Mouse (Mus musculus) limb, embryonic 11.5 days (tissue): Measurements from ENCODE around the gene Klhdc10. TPM values are rescaled to one million over a fixed set of nuclear protein-coding genes. Genes with fewer than 3 reads are reported as not detected.

Experiments
- ATAC-seq: fragments of 200-750 bp; cut with Nextera tagmentation; 2 replicates; pipeline ENCODE4 v1.8.0; 2017; ENCODE audit warnings: low read depth; ENCODE audit not compliant: insufficient number of reproducible peaks, low FRiP score, low TSS enrichment
- DNase-seq: peaks from one replicate; pipeline ENCODE4 v3.0.0-alpha.2; 2015; ENCODE audit warnings: low spot score
- H3K27ac ChIP-seq: fragments of 300-500 bp; sonication (generic); replicated peaks from 2 replicates; pipeline ENCODE4 v1.5.1; 2014; ENCODE audit warnings: low read depth, mild to moderate bottlenecking, low read length
- H3K27me3 ChIP-seq: fragments of 300-500 bp; sonication (generic); 2 replicates; pipeline ENCODE4 v1.6.1; 2014; ENCODE audit warnings: mild to moderate bottlenecking, low read length, mixed read lengths; ENCODE audit not compliant: control insufficient read depth, insufficient read depth
- H3K36me3 ChIP-seq: fragments of 300-500 bp; sonication (generic); 2 replicates; pipeline ENCODE4 v1.6.1; 2014; ENCODE audit warnings: mild to moderate bottlenecking, low read length, moderate library complexity, mixed read lengths; ENCODE audit not compliant: control insufficient read depth, insufficient read depth
- H3K4me1 ChIP-seq: fragments of 300-500 bp; sonication (generic); 2 replicates; pipeline ENCODE4 v1.6.1; 2014; ENCODE audit warnings: low read length, mixed read lengths; ENCODE audit not compliant: control insufficient read depth, insufficient read depth
- H3K4me2 ChIP-seq: fragments of 300-500 bp; sonication (generic); 2 replicates; pipeline ENCODE4 v1.6.1; 2014; ENCODE audit warnings: low read depth, mild to moderate bottlenecking, moderate library complexity; ENCODE audit not compliant: severe bottlenecking
- H3K4me3 ChIP-seq: fragments of 300-500 bp; sonication (generic); 2 replicates; pipeline ENCODE4 v1.5.1; 2014; ENCODE audit warnings: low read depth, low read length
- H3K9ac ChIP-seq: fragments of 300-500 bp; sonication (generic); 2 replicates; pipeline ENCODE4 v1.6.1; 2014; ENCODE audit warnings: mild to moderate bottlenecking, low read length
- H3K9me3 ChIP-seq: fragments of 300-500 bp; sonication (generic); 2 replicates; pipeline ENCODE4 v1.6.1; 2016; ENCODE audit warnings: low read length; ENCODE audit not compliant: control insufficient read depth
- WGBS: fragments of 180-500 bp; shearing (Covaris S2); extraction: QIAGEN DNeasy Blood & Tissue Kit; methylation state at CpG from one replicate; pipeline ENCODE4 v1.1.7; 2014; 5-methylcytosine and 5-hydroxymethylcytosine counted together
- polyA plus RNA-seq: library from polyadenylated mRNA; unstranded; fragments of >200 nt; fragmentation: Nextera tagmentation; extraction: Ambion mirVana; gene quantifications from 2 replicates; pipeline ENCODE4 v1.2.1, GENCODE M21; 2014

The Klhdc10 gene
- 46.0 and 49.4 TPM in 2 replicates for polyA plus RNA-seq

DNA sequence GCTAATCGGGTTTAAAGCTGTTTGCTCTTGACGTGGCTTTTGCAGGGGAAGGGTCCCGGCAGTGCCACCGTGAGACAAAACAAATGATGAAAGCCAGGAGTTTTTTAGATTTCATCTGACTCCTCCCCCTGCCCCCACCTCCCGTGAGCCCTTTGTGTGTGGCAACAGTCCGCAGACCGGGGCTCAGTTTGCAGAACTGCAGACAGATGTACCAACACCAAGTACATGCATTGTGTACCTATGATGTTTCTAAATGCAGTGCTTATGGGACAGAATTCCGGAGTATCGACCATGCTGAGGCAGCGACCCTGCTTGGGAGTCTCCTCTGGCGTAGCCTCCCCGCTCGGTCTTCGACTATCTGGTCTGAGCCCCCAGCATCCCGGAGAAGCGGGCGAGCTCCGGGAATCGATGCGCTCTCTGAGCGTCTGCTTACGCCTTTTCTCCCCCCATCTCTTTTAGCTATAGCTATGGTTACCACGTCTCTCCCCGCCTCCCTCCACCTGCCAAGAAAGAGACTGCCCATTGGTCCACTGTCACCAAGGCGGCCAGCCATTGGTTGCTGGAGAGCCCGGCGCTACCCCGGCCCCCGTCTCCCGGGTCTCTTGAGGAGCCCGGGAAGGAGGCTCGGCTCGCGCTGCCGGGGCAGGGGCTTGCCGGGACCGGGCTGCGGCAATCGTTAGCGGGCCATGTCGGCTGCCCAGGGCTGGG, at the start of gene Klhdc10:
Gene Klhdc10 (plus strand): TSS at position 561 of the 708 bp plus-strand sequence.
- peak within 1 kb of the TSS; percentile 93 for H3K27ac ChIP-seq
- H3K36me3 ChIP-seq = no peaks in the 10 kb centered on the region
- peak within 1 kb of the TSS; percentile 95 for H3K9ac ChIP-seq
- ATAC-seq (peak; percentile 99), DNase-seq (peak; percentile 100)
- under 1% methylated on average over 41 of the region's 41 CpGs for WGBS
- peak within 1 kb of the TSS; percentile 51 for H3K4me2 ChIP-seq
- peaks cover 2% of the 10 kb centered on the region; the same call in 1 of the 2 replicates for H3K4me1 ChIP-seq
- peak within 1 kb of the TSS; percentile 96 for H3K4me3 ChIP-seq
- H3K27me3 ChIP-seq = no peaks in the 10 kb centered on the region
- no peaks in the 10 kb centered on the region for H3K9me3 ChIP-seq

DNA sequence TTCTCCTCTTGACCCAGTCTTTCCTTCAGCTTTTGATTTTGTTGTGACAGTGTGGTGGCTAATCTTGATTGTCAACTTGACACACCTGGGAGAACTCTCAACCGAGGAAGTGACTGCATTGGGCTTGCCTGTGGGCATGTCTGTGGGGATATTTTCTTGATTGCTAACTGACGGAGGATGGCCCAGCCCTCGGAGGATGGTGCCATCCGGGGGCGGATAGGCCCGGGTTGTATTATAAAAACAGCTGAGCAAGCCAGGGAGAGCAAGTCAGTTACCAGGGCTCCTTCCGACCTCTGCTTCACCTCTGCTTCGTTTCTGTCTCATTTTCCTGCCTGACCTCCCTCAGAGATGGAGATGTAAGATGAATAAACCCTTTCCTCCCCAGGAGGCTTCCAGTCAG, 48.9 kb upstream of the Klhdc10 start:
- H3K36me3 ChIP-seq = no peaks in the 10 kb centered on the region
- no peak overlapping the region for H3K4me2 ChIP-seq
- H3K4me3 ChIP-seq = no peak overlapping the region
- H3K27me3 ChIP-seq = no peaks in the 10 kb centered on the region
- H3K27ac ChIP-seq = no peak overlapping the region
- H3K4me1 ChIP-seq = no peaks in the 10 kb centered on the region
- DNase-seq (no peak), ATAC-seq (no peak)
- 56% methylated on average over 8 of the region's 8 CpGs for WGBS
- no peak overlapping the region for H3K9ac ChIP-seq
- no peaks in the 10 kb centered on the region for H3K9me3 ChIP-seq

DNA sequence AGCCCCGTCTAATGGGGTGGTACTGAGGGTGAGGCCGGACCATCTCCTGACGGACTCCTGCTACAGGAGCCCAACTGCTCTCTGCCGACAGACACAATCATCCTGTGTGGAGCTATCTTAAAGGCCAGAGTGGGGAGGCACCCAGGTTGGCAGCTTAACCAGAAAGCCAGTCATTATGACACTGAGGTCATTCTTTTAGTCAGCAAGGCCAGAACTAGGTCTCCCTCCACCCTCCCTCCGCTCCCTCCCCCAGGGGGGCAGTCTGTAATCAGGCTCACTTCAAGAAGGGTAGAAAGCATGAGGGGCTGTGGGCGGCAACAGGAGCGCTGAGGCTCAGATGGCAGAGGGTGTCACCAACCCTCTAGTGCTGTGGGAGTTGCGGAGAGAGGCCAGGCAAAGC, 48.0 kb upstream of the Klhdc10 start:
- ATAC-seq (no peak), DNase-seq (no peak)
- Histone ChIP-seq H3K4me1 (no peaks in the 10 kb centered on the region), H3K27ac (no peak overlapping the region), H3K36me3 (no peaks in the 10 kb centered on the region), H3K4me2 (no peak overlapping the region), H3K27me3 (no peaks in the 10 kb centered on the region), H3K9me3 (no peaks in the 10 kb centered on the region), H3K9ac (no peak overlapping the region), H3K4me3 (no peak overlapping the region)
- WGBS = 75% methylated on average over 8 of the region's 8 CpGs

DNA sequence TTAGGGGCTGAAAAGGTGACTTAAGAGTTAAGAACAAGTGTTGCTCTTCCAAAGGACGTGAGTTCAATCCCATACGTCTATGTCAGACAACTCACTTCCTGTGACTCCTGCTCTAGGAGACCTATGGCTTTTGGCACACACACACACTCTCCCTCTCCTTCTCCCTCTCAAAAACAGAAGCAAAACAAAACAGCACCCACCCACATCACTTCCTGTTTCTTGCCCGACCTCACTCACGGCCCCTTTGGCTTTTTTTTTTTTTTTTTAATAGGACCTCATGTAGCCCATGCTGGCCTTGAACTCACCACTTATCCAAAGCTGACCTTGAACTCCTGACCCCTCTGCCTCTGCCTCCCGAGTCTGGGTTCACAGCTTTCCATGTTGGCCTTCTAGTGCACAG, 46.9 kb upstream of the Klhdc10 start:
- 45% methylated on average over 5 of the region's 5 CpGs for WGBS
- no peak overlapping the region for H3K4me3 ChIP-seq
- no peak for DNase-seq
- no peaks in the 10 kb centered on the region for H3K9me3 ChIP-seq
- no peak for ATAC-seq
- H3K4me2 ChIP-seq = no peak overlapping the region
- no peak overlapping the region for H3K9ac ChIP-seq
- H3K4me1 ChIP-seq = no peaks in the 10 kb centered on the region
- H3K36me3 ChIP-seq = no peaks in the 10 kb centered on the region
- no peaks in the 10 kb centered on the region for H3K27me3 ChIP-seq
- H3K27ac ChIP-seq = no peak overlapping the region

DNA sequence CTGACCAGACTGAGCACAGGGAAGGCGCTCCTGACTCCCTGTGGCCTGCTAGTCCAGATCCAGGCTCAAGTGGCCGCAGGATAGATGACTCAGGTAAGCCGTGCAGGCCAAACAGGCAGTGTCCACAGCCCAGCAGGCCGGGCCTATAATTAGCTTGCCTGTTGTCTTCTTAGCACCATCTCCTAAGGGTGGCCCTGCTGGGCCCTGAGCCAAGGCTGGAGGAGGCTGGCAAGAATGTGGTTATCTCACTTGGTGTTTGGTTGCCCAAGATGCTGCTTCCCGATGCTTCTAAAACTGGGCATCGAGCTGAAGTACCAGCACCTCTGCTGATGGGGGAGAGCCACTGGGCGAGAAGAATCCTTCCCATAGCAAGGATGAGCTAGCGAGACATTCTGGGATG, 46.0 kb upstream of the Klhdc10 start:
- H3K4me2 ChIP-seq = no peak overlapping the region
- DNase-seq = no peak
- WGBS = 85% methylated on average over 8 of the region's 8 CpGs
- no peak overlapping the region for H3K9ac ChIP-seq
- no peak overlapping the region for H3K4me3 ChIP-seq
- H3K36me3 ChIP-seq = no peaks in the 10 kb centered on the region
- no peak overlapping the region for H3K27ac ChIP-seq
- H3K27me3 ChIP-seq = no peaks in the 10 kb centered on the region
- no peaks in the 10 kb centered on the region for H3K9me3 ChIP-seq
- H3K4me1 ChIP-seq = no peaks in the 10 kb centered on the region
- ATAC-seq = no peak

DNA sequence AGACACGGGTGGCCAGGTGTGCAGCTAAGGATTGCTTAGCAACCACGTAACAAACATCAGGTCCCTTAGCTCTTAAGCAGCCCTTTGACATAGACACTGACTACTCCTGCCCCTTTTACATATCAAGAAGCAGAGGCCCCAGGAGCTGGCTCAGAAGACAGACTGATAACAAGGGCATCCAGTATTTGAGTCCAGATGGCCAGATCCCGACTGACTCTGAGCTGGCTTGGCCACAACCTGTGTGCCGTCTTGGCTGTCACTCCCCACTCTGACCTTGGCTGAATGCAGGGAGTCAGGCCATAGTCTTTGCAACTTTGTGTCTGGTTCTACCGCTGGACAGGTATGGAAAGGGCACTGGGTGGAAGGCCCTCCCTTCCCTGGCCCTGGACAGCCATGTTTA, 45.5 kb upstream of the Klhdc10 start:
- Histone ChIP-seq H3K9ac (no peak overlapping the region), H3K4me1 (no peaks in the 10 kb centered on the region), H3K9me3 (no peaks in the 10 kb centered on the region), H3K27me3 (no peaks in the 10 kb centered on the region), H3K4me2 (no peak overlapping the region), H3K4me3 (no peak overlapping the region), H3K27ac (no peak overlapping the region), H3K36me3 (no peaks in the 10 kb centered on the region)
- DNase-seq = no peak
- ATAC-seq = no peak
- WGBS = 81% methylated on average over 5 of the region's 5 CpGs

DNA sequence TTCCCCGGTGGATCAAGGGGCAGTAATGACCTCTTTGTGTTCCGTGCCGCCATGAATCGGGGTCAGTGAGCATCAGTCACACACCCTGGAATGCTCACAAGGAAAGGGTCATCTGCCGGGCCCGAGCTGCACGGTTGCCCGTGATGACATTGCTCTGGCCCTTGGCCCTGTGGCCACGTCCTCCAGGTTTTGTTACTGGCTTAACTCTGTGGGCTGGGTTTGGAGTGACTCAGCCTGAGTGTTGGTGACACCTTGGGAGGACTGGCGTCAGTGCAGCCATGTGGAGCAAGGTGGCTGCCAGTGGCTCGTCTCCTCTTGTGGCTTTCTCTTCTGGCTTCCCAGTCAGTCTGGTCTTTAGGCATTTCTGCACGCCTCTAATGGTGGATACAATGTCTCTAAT, 45.0 kb upstream of the Klhdc10 start:
- H3K9ac ChIP-seq = no peak overlapping the region
- no peak for ATAC-seq
- 90% methylated on average over 12 of the region's 12 CpGs for WGBS

DNA sequence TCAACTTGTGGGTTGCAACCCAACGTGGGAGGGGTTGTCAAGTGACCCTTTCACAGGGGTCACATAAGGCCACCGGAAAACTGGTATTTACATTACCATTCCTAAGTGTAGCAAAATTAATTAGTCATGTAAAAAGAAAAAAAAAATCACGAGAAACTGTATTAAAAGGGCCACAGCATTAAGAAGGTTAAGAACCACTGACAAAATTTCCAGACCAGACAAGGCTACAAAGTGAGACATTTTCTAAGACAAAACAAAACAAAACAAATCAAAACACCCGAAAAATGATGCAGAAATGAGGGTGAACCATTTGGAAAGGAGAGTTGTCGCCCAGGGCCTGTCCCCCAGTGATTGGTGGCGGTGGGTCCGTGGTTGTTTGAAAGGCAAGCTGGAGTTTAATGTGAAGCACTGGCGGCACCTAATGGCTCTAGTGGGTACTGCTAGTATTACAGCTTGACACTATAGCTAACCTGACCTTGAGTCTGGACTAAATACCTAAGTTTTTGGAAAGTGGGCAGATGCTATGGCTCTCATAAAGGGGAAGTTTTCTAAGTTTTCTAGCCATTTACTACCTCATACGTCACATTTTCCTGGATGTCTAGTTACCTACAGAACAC, 44.0 kb upstream of the Klhdc10 start:
- 24% methylated on average over 9 of the region's 9 CpGs for WGBS
- no peaks in the 10 kb centered on the region for H3K4me1 ChIP-seq
- H3K4me3 ChIP-seq = no peak overlapping the region
- DNase-seq (peak; percentile 91), ATAC-seq (no peak)
- H3K27me3 ChIP-seq = no peaks in the 10 kb centered on the region
- H3K27ac ChIP-seq = no peak overlapping the region
- H3K36me3 ChIP-seq = no peaks in the 10 kb centered on the region
- no peak overlapping the region for H3K9ac ChIP-seq
- H3K4me2 ChIP-seq = no peak overlapping the region
- H3K9me3 ChIP-seq = no peaks in the 10 kb centered on the region

More for the DNA sequence above, 45.0 kb upstream of the Klhdc10 start:
- H3K27me3 ChIP-seq = no peaks in the 10 kb centered on the region
- DNase-seq = no peak
- H3K4me1 ChIP-seq = no peaks in the 10 kb centered on the region
- no peaks in the 10 kb centered on the region for H3K9me3 ChIP-seq
- H3K27ac ChIP-seq = no peak overlapping the region
- H3K36me3 ChIP-seq = no peaks in the 10 kb centered on the region
- H3K4me3 ChIP-seq = no peak overlapping the region
- H3K4me2 ChIP-seq = no peak overlapping the region
